14 mouse cellular contexts compared by ENCODE assay signal in the genomic region with DNA sequence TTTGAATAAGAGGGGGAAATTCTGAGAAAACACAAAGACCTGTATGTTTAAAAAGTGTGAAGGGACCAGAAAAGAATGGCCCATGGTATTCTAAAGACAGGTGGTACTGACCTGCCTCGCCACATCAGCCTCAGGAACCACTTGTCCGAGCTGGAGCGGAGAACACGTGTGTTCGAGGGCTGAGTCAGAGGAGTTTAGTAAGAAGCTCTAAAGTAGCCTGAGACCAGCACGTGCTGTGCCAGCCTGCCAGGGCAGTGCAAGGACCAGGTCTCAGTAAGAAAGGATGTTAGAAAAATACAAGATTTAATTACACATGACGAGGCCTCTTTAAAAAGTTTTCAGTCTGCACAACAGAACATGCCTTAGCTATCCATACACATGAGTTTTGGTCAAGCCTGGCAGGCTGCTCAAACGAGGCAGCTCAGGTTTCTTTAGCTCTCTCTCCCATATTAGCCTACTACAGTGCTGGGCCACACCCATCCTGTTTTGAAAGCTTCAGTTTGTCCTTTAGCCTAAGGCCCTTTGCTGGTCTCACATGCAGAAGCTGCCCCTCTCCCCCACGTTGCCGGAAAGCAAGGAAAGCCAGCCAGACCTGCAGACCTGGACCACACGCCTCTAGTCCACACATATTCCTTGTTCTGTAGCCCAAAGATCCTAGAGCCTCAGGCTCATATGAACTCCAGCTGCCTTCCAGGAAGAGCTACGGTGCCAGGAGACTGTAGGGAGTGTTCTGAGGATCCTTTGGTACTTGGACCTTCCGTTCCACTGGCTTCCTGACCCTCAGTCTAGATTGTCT. TPM values are rescaled to one million over a fixed set of nuclear protein-coding genes. Genes with fewer than 3 reads are reported as not detected.
DNase-seq lines count a peak whose midpoint lies in the region; ATAC-seq and TF ChIP-seq lines count a peak whose summit lies in the region.
"Had no signal": no experiment of that assay in that cellular context is flagged by ENCODE, and none has a peak within 500 bp of the region (broad histone marks: within the 10 kb centered on the region; RNA-seq: fewer than 3 reads in every experiment).

No protein-coding gene starts in this region.

- no peaks in the 10 kb centered on the region for H3K27me3 ChIP-seq in hindbrain, embryonic 10.5 days (ENCODE audit: insufficient read depth, poor library complexity, severe bottlenecking)
- no peaks in the 10 kb centered on the region for H3K27me3 ChIP-seq in hindbrain, embryonic 13.5 days
- no peaks in the 10 kb centered on the region for H3K27me3 ChIP-seq in E14TG2a.4 (ENCODE audit: insufficient read depth, low read length)
- H3K27me3 ChIP-seq in limb, embryonic 14.5 days (ENCODE audit: control insufficient read depth, insufficient read depth, low read length), result no peaks in the 10 kb centered on the region
- H3K27me3 ChIP-seq: heart, embryonic 12.5 days had no signal

- H3K27ac ChIP-seq in hindbrain, embryonic 10.5 days, result 0 out of 2 replicates have a peak overlapping the region, but pooled peaks have one; percentile 29
- H3K27ac ChIP-seq in hindbrain, embryonic 13.5 days, result no peak overlapping the region
- H3K27ac ChIP-seq in limb, embryonic 14.5 days (replicated peaks; ENCODE audit: low read depth, low read length), result no peak overlapping the region

- peaks cover 9% of the 10 kb centered on the region; the same call in 1 of the 2 replicates for H3K4me1 ChIP-seq in hindbrain, embryonic 10.5 days (replicated peaks)
- no peaks in the 10 kb centered on the region for H3K4me1 ChIP-seq in hindbrain, embryonic 13.5 days (replicated peaks)
- peaks cover 90% of the 10 kb centered on the region for H3K4me1 ChIP-seq in E14TG2a.4 (replicated peaks; ENCODE audit: low read depth, low read length)
- peaks cover 16% of the 10 kb centered on the region for H3K4me1 ChIP-seq in limb, embryonic 14.5 days (ENCODE audit: control insufficient read depth, insufficient read depth, low read length)
- H3K4me1 ChIP-seq: heart, embryonic 12.5 days had no signal

- H3K9ac ChIP-seq in hindbrain, embryonic 13.5 days, result no peak overlapping the region
- no peak overlapping the region for H3K9ac ChIP-seq in limb, embryonic 14.5 days (ENCODE audit: low read depth, low read length, severe bottlenecking)
- H3K9ac ChIP-seq: heart, embryonic 12.5 days; lung, embryonic 14.5 days had no signal

- no peak overlapping the region for H3K4me2 ChIP-seq in hindbrain, embryonic 13.5 days
- no peak overlapping the region for H3K4me2 ChIP-seq in limb, embryonic 14.5 days (replicated peaks; ENCODE audit: low read depth, low read length, severe bottlenecking)
- H3K4me2 ChIP-seq: heart, embryonic 12.5 days; lung, embryonic 14.5 days had no signal

- 78% methylated on average over 13 of the region's 13 CpGs for WGBS in hindbrain, embryonic 10.5 days
- WGBS in hindbrain, embryonic 13.5 days, result 81% methylated on average over 13 of the region's 13 CpGs
- WGBS in limb, embryonic 14.5 days, result 47% methylated on average over 13 of the region's 13 CpGs

- no peak for DNase-seq in hindbrain, embryonic 10.5 days (ENCODE audit: low spot score)
- DNase-seq in NIH3T3 (ENCODE audit: low read depth), result peak; percentile 52
- DNase-seq in limb, embryonic 14.5 days (ENCODE audit: low spot score), result peak; percentile 35
- DNase-seq in adrenal gland, postnatal 36 days, result no peak
- no peak for DNase-seq in frontal cortex, postnatal 36 days (ENCODE audit: low spot score in 2 of 2)
- DNase-seq: adrenal gland, adult 8-10 months; cerebellum, adult 2 months; kidney, adult 9 months; lung, embryonic 14.5 days; thymus, adult 2 months had no signal

- TF ChIP-seq POLR2A in limb, embryonic 14.5 days (IDR thresholded peaks at IDR 0.05; ENCODE audit: borderline replicate concordance, extremely low read depth, insufficient read depth, insufficient read length), result no peak

- TF ChIP-seq CTCF in E14TG2a.4 (conservative IDR thresholded peaks at IDR 0.05; ENCODE audit: low read length), result no peak

- peaks cover 4% of the 10 kb centered on the region; the same call in 1 of the 2 replicates for H3K36me3 ChIP-seq in hindbrain, embryonic 10.5 days
- H3K36me3 ChIP-seq in hindbrain, embryonic 13.5 days, result peaks cover 3% of the 10 kb centered on the region
- peaks cover 83% of the 10 kb centered on the region for H3K36me3 ChIP-seq in E14TG2a.4 (ENCODE audit: insufficient read depth, low read length)
- peaks cover 6% of the 10 kb centered on the region; the same call in 1 of the 2 replicates for H3K36me3 ChIP-seq in limb, embryonic 14.5 days (ENCODE audit: control insufficient read depth, insufficient read depth, low read length)

- no peak overlapping the region for H3K4me3 ChIP-seq in hindbrain, embryonic 10.5 days
- no peak overlapping the region for H3K4me3 ChIP-seq in hindbrain, embryonic 13.5 days
- peak overlapping the region; percentile 68 for H3K4me3 ChIP-seq in E14TG2a.4 (replicated peaks; ENCODE audit: low read length)
- H3K4me3 ChIP-seq in limb, embryonic 14.5 days (replicated peaks; ENCODE audit: low read length), result no peak overlapping the region
- H3K4me3 ChIP-seq: heart, embryonic 12.5 days had no signal

- no peak for ATAC-seq in hindbrain, embryonic 13.5 days (ENCODE audit: low FRiP score)
- no peak for ATAC-seq in limb, embryonic 14.5 days (ENCODE audit: low FRiP score, low read depth)
- ATAC-seq in cerebellum, adult (ENCODE audit: insufficient number of reproducible peaks, low FRiP score, low TSS enrichment), result no peak

- H3K9me3 ChIP-seq in hindbrain, embryonic 10.5 days, result no peaks in the 10 kb centered on the region
- no peaks in the 10 kb centered on the region for H3K9me3 ChIP-seq in hindbrain, embryonic 13.5 days
- H3K9me3 ChIP-seq in E14TG2a.4 (ENCODE audit: low read length), result no peaks in the 10 kb centered on the region
- H3K9me3 ChIP-seq in limb, embryonic 14.5 days (ENCODE audit: control insufficient read depth, low read length), result no peaks in the 10 kb centered on the region
- H3K9me3 ChIP-seq: heart, embryonic 12.5 days had no signal

RNA-seq across cellular contexts. Expression of a gene that starts 19.2 kb away (rescaled TPM):
- polyA plus RNA-seq in hindbrain, embryonic 10.5 days (2016; fragmentation: Nextera tagmentation; extraction: Ambion mirVana), result 7.2 and 7.5 TPM in 2 replicates
- 3.2 and 5.9 TPM in 2 replicates for polyA plus RNA-seq in hindbrain, embryonic 13.5 days (2015; fragmentation: Nextera tagmentation; extraction: Ambion mirVana)
- 7.6 and 7.7 TPM in 2 replicates for polyA plus RNA-seq in limb, embryonic 14.5 days (2012; rRNA removed)
- 10.1 and 14.7 TPM in 2 replicates for polyA plus RNA-seq in limb, embryonic 14.5 days (2014; fragmentation: Nextera tagmentation; extraction: Ambion mirVana)
- 10 to 100 TPM; 17.9 to 20.5 TPM for total RNA-seq in adrenal gland, postnatal 36 days (2021)

Comparison
In these comparisons a context has a peak if more than half of its experiments do, and no peak if none do; other contexts are left out.
1. DNase-seq: peak in NIH3T3 (single experiment) and limb, embryonic 14.5 days (single experiment); none in hindbrain, embryonic 10.5 days (single experiment), adrenal gland, postnatal 36 days (0 of 2) and frontal cortex, postnatal 36 days (0 of 2).